Mouse (Mus musculus): ENCODE measurements around the gene Olfr1097. TPM values are rescaled to one million over a fixed set of nuclear protein-coding genes. Genes with fewer than 3 reads are reported as not detected.

Olfr1097 gene
- not detected in 2 replicates for polyA plus RNA-seq (2015; fragmentation: Nextera tagmentation; extraction: Ambion mirVana)

GRCm38 (mm10) chr2:86892116-86892515 lies at the start of gene Olfr1097:
Gene Olfr1097, minus strand, starts transcription at chr2:86892216.
- Histone ChIP-seq H3K9me3 (replicated peaks; ENCODE audit: control insufficient read depth, low read length) (no peaks in the 10 kb centered on the region), H3K27me3 (ENCODE audit: control insufficient read depth, insufficient read depth, low read length) (no peaks in the 10 kb centered on the region), H3K4me2 (ENCODE audit: low read depth, low read length) (no peak within 1 kb of the TSS), H3K9ac (ENCODE audit: low read length) (no peak within 1 kb of the TSS), H3K27ac (ENCODE audit: low read length) (no peak within 1 kb of the TSS), H3K4me3 (ENCODE audit: low read length) (no peak within 1 kb of the TSS), H3K36me3 (ENCODE audit: control insufficient read depth, insufficient read depth) (no peaks in the 10 kb centered on the region), H3K4me1 (ENCODE audit: control insufficient read depth, insufficient read depth, low read length) (no peaks in the 10 kb centered on the region)
- ATAC-seq (replicated peaks; ENCODE audit: extremely low read depth, insufficient read depth, low FRiP score) = no peak
- WGBS = 91% methylated on average over 1 of the region's 1 CpGs

GRCm38 (mm10) chr2:86926557-86926956 lies 34.5 kb upstream of the Olfr1097 start:
- no peaks in the 10 kb centered on the region for H3K9me3 ChIP-seq (replicated peaks; ENCODE audit: control insufficient read depth, low read length)
- no peak overlapping the region for H3K4me3 ChIP-seq (ENCODE audit: low read length)
- H3K27ac ChIP-seq (ENCODE audit: low read length) = no peak overlapping the region
- no peak overlapping the region for H3K4me2 ChIP-seq (ENCODE audit: low read depth, low read length)
- H3K36me3 ChIP-seq (ENCODE audit: control insufficient read depth, insufficient read depth) = no peaks in the 10 kb centered on the region
- ATAC-seq (replicated peaks; ENCODE audit: extremely low read depth, insufficient read depth, low FRiP score) = no peak
- no peaks in the 10 kb centered on the region for H3K4me1 ChIP-seq (ENCODE audit: control insufficient read depth, insufficient read depth, low read length)
- H3K27me3 ChIP-seq (ENCODE audit: control insufficient read depth, insufficient read depth, low read length) = no peaks in the 10 kb centered on the region
- no peak overlapping the region for H3K9ac ChIP-seq (ENCODE audit: low read length)

- ATAC-seq (replicated peaks; ENCODE audit: extremely low read depth, insufficient read depth, low FRiP score) = no peak
- Histone ChIP-seq H3K4me1 (ENCODE audit: control insufficient read depth, insufficient read depth, low read length) (no peaks in the 10 kb centered on the region), H3K9me3 (replicated peaks; ENCODE audit: control insufficient read depth, low read length) (no peaks in the 10 kb centered on the region), H3K4me2 (ENCODE audit: low read depth, low read length) (no peak within 1 kb of the TSS), H3K9ac (ENCODE audit: low read length) (no peak within 1 kb of the TSS), H3K36me3 (ENCODE audit: control insufficient read depth, insufficient read depth) (no peaks in the 10 kb centered on the region), H3K4me3 (ENCODE audit: low read length) (no peak within 1 kb of the TSS), H3K27me3 (ENCODE audit: control insufficient read depth, insufficient read depth, low read length) (no peaks in the 10 kb centered on the region), H3K27ac (ENCODE audit: low read length) (no peak within 1 kb of the TSS)
- 86% methylated on average over 1 of the region's 1 CpGs for WGBS
Measured at GRCm38 (mm10) chr2:86924445-86924844, 32.4 kb upstream of the Olfr1097 start, which contains the start of gene Olfr1098. Gene Olfr1098, minus strand, starts transcription at chr2:86924545.

GRCm38 (mm10) chr2:86905647-86906046 lies 13.6 kb upstream of the Olfr1097 start:
- Histone ChIP-seq H3K4me3 (ENCODE audit: low read length) (no peak overlapping the region), H3K27ac (ENCODE audit: low read length) (no peak overlapping the region), H3K27me3 (ENCODE audit: control insufficient read depth, insufficient read depth, low read length) (no peaks in the 10 kb centered on the region), H3K4me1 (ENCODE audit: control insufficient read depth, insufficient read depth, low read length) (no peaks in the 10 kb centered on the region), H3K9me3 (replicated peaks; ENCODE audit: control insufficient read depth, low read length) (no peaks in the 10 kb centered on the region), H3K9ac (ENCODE audit: low read length) (no peak overlapping the region), H3K4me2 (ENCODE audit: low read depth, low read length) (no peak overlapping the region), H3K36me3 (ENCODE audit: control insufficient read depth, insufficient read depth) (no peaks in the 10 kb centered on the region)
- no peak for ATAC-seq (replicated peaks; ENCODE audit: extremely low read depth, insufficient read depth, low FRiP score)
- WGBS = 72% methylated on average over 2 of the region's 2 CpGs

GRCm38 (mm10) chr2:86874702-86875101 lies 17.3 kb downstream of the Olfr1097 start, which contains the start of gene Gm13723:
Gene Gm13723, minus strand, starts transcription at chr2:86874802.
- H3K27me3 ChIP-seq (ENCODE audit: control insufficient read depth, insufficient read depth, low read length) = no peaks in the 10 kb centered on the region
- 59% methylated on average over 1 of the region's 1 CpGs for WGBS
- H3K4me3 ChIP-seq (ENCODE audit: low read length) = no peak within 1 kb of the TSS
- H3K4me2 ChIP-seq (ENCODE audit: low read depth, low read length) = no peak within 1 kb of the TSS
- ATAC-seq (replicated peaks; ENCODE audit: extremely low read depth, insufficient read depth, low FRiP score) = no peak
- H3K36me3 ChIP-seq (ENCODE audit: control insufficient read depth, insufficient read depth) = no peaks in the 10 kb centered on the region
- H3K9ac ChIP-seq (ENCODE audit: low read length) = no peak within 1 kb of the TSS
- H3K27ac ChIP-seq (ENCODE audit: low read length) = no peak within 1 kb of the TSS
- no peaks in the 10 kb centered on the region for H3K4me1 ChIP-seq (ENCODE audit: control insufficient read depth, insufficient read depth, low read length)
- no peaks in the 10 kb centered on the region for H3K9me3 ChIP-seq (replicated peaks; ENCODE audit: control insufficient read depth, low read length)

- no peaks in the 10 kb centered on the region for H3K36me3 ChIP-seq (ENCODE audit: control insufficient read depth, insufficient read depth)
- no peak within 1 kb of the TSS for H3K9ac ChIP-seq (ENCODE audit: low read length)
- no peak within 1 kb of the TSS for H3K4me3 ChIP-seq (ENCODE audit: low read length)
- no peaks in the 10 kb centered on the region for H3K4me1 ChIP-seq (ENCODE audit: control insufficient read depth, insufficient read depth, low read length)
- no peaks in the 10 kb centered on the region for H3K9me3 ChIP-seq (replicated peaks; ENCODE audit: control insufficient read depth, low read length)
- ATAC-seq (replicated peaks; ENCODE audit: extremely low read depth, insufficient read depth, low FRiP score) = no peak
- 73% methylated on average over 3 of the region's 3 CpGs for WGBS
- no peaks in the 10 kb centered on the region for H3K27me3 ChIP-seq (ENCODE audit: control insufficient read depth, insufficient read depth, low read length)
- no peak within 1 kb of the TSS for H3K4me2 ChIP-seq (ENCODE audit: low read depth, low read length)
- H3K27ac ChIP-seq (ENCODE audit: low read length) = no peak within 1 kb of the TSS
Measured at GRCm38 (mm10) chr2:86851596-86851995, 40.4 kb downstream of the Olfr1097 start, which contains the start of gene Olfr1095. Gene Olfr1095, minus strand, starts transcription at chr2:86851696.

Other genes with a start within 250 kb of the Olfr1097 start
- gene Olfr1085, start 230.2 kb downstream of the Olfr1097 start, polyA plus RNA-seq (2015; fragmentation: Nextera tagmentation; extraction: Ambion mirVana) = not detected in 2 replicates
- not detected in 2 replicates for gene Olfr1086, start 212.1 kb downstream of the Olfr1097 start, polyA plus RNA-seq (2015; fragmentation: Nextera tagmentation; extraction: Ambion mirVana)
- gene Olfr1087, start 193.8 kb downstream of the Olfr1097 start, polyA plus RNA-seq (2015; fragmentation: Nextera tagmentation; extraction: Ambion mirVana) = not detected in 2 replicates
- not detected in 2 replicates for gene Olfr1089, start 158.5 kb downstream of the Olfr1097 start, polyA plus RNA-seq (2015; fragmentation: Nextera tagmentation; extraction: Ambion mirVana)
- not detected in 2 replicates for gene Olfr1090, start 133.2 kb downstream of the Olfr1097 start, polyA plus RNA-seq (2015; fragmentation: Nextera tagmentation; extraction: Ambion mirVana)
- gene Olfr1093, start 109.7 kb downstream of the Olfr1097 start, polyA plus RNA-seq (2015; fragmentation: Nextera tagmentation; extraction: Ambion mirVana) = not detected in 2 replicates
- gene Olfr141, start 82.2 kb downstream of the Olfr1097 start, polyA plus RNA-seq (2015; fragmentation: Nextera tagmentation; extraction: Ambion mirVana) = not detected in 2 replicates
- not detected in 2 replicates for gene Olfr1094, start 67.6 kb downstream of the Olfr1097 start, polyA plus RNA-seq (2015; fragmentation: Nextera tagmentation; extraction: Ambion mirVana)
- gene Olfr1095, start 40.5 kb downstream of the Olfr1097 start, polyA plus RNA-seq (2015; fragmentation: Nextera tagmentation; extraction: Ambion mirVana) = not detected in 2 replicates
- gene Gm13723, start 17.4 kb downstream of the Olfr1097 start, polyA plus RNA-seq (2015; fragmentation: Nextera tagmentation; extraction: Ambion mirVana) = not detected in 2 replicates
- gene Olfr1098, start 32.3 kb upstream of the Olfr1097 start, polyA plus RNA-seq (2015; fragmentation: Nextera tagmentation; extraction: Ambion mirVana) = not detected in 2 replicates
- gene Olfr1099, start 68.5 kb upstream of the Olfr1097 start, polyA plus RNA-seq (2015; fragmentation: Nextera tagmentation; extraction: Ambion mirVana) = not detected in 2 replicates
- gene Olfr1100, start 87.7 kb upstream of the Olfr1097 start, polyA plus RNA-seq (2015; fragmentation: Nextera tagmentation; extraction: Ambion mirVana) = not detected in 2 replicates
- gene Olfr1101, start 99.0 kb upstream of the Olfr1097 start, polyA plus RNA-seq (2015; fragmentation: Nextera tagmentation; extraction: Ambion mirVana) = not detected in 2 replicates
- not detected in 2 replicates for gene Olfr1102, start 106.2 kb upstream of the Olfr1097 start, polyA plus RNA-seq (2015; fragmentation: Nextera tagmentation; extraction: Ambion mirVana)
- gene Olfr1104, start 134.9 kb upstream of the Olfr1097 start, polyA plus RNA-seq (2015; fragmentation: Nextera tagmentation; extraction: Ambion mirVana) = not detected in 2 replicates
- gene Olfr1105, start 144.3 kb upstream of the Olfr1097 start, polyA plus RNA-seq (2015; fragmentation: Nextera tagmentation; extraction: Ambion mirVana) = not detected in 2 replicates
- gene Olfr1106, start 160.1 kb upstream of the Olfr1097 start, polyA plus RNA-seq (2015; fragmentation: Nextera tagmentation; extraction: Ambion mirVana) = not detected in 2 replicates
- not detected in 2 replicates for gene Olfr1107, start 183.6 kb upstream of the Olfr1097 start, polyA plus RNA-seq (2015; fragmentation: Nextera tagmentation; extraction: Ambion mirVana)
- gene Olfr1109, start 203.8 kb upstream of the Olfr1097 start, polyA plus RNA-seq (2015; fragmentation: Nextera tagmentation; extraction: Ambion mirVana) = not detected in 2 replicates
- not detected in 2 replicates for gene Olfr259, start 222.4 kb upstream of the Olfr1097 start, polyA plus RNA-seq (2015; fragmentation: Nextera tagmentation; extraction: Ambion mirVana)
- not detected in 2 replicates for gene Olfr1110, start 248.1 kb upstream of the Olfr1097 start, polyA plus RNA-seq (2015; fragmentation: Nextera tagmentation; extraction: Ambion mirVana)